Mouse (Mus musculus): ENCODE data around the gene Gm49358. TPM values are rescaled to one million over a fixed set of nuclear protein-coding genes. Genes with fewer than 3 reads are reported as not detected.

Gene Gm49358
- not detected in 2 replicates for polyA plus RNA-seq (2012; rRNA removed)

GRCm38 (mm10) chr10:86763672-86764071, at the start of gene Gm49358:
Gene Gm49358, plus strand, starts transcription at chr10:86763972.
- 22% methylated on average over 5 of the region's 5 CpGs for WGBS
- TF ChIP-seq CTCF (IDR thresholded peaks at IDR 0.05; ENCODE audit: extremely low read depth, insufficient read length, insufficient replicate concordance, low read depth, low read length) (no peak), POLR2A (IDR thresholded peaks at IDR 0.05; ENCODE audit: low read depth, low read length) (no peak)
- Histone ChIP-seq H3K4me3 (ENCODE audit: low read depth, low read length) (no peak within 1 kb of the TSS), H3K27me3 (ENCODE audit: control insufficient read depth, insufficient read depth, low read length) (peaks cover 3% of the 10 kb centered on the region; the same call in 1 of the 2 replicates), H3K36me3 (ENCODE audit: control insufficient read depth, insufficient read depth, low read length) (no peaks in the 10 kb centered on the region), H3K4me1 (ENCODE audit: control insufficient read depth, insufficient read depth, insufficient read length, low read length) (no peaks in the 10 kb centered on the region), H3K27ac (ENCODE audit: insufficient read depth, low read depth, low read length) (no peak within 1 kb of the TSS)

GRCm38 (mm10) chr10:86727548-86727980, 36.2 kb upstream of the Gm49358 start:
- H3K27ac ChIP-seq (ENCODE audit: insufficient read depth, low read depth, low read length): peak overlapping the region; percentile 72; the same call in 1 of the 2 replicates
- peaks cover 3% of the 10 kb centered on the region for H3K4me1 ChIP-seq (ENCODE audit: control insufficient read depth, insufficient read depth, insufficient read length, low read length)
- 9% methylated on average over 12 of the region's 12 CpGs for WGBS
- H3K27me3 ChIP-seq (ENCODE audit: control insufficient read depth, insufficient read depth, low read length): no peaks in the 10 kb centered on the region
- TF ChIP-seq POLR2A (IDR thresholded peaks at IDR 0.05; ENCODE audit: low read depth, low read length): no peak
- no peak for TF ChIP-seq CTCF (IDR thresholded peaks at IDR 0.05; ENCODE audit: extremely low read depth, insufficient read length, insufficient replicate concordance, low read depth, low read length)
- no peaks in the 10 kb centered on the region for H3K36me3 ChIP-seq (ENCODE audit: control insufficient read depth, insufficient read depth, low read length)
- peak overlapping the region; percentile 55 for H3K4me3 ChIP-seq (ENCODE audit: low read depth, low read length)

GRCm38 (mm10) chr10:86728176-86728575, 35.6 kb upstream of the Gm49358 start:
- no peak for TF ChIP-seq CTCF (IDR thresholded peaks at IDR 0.05; ENCODE audit: extremely low read depth, insufficient read length, insufficient replicate concordance, low read depth, low read length)
- TF ChIP-seq POLR2A (IDR thresholded peaks at IDR 0.05; ENCODE audit: low read depth, low read length): no peak
- Histone ChIP-seq H3K36me3 (ENCODE audit: control insufficient read depth, insufficient read depth, low read length) (no peaks in the 10 kb centered on the region), H3K4me3 (ENCODE audit: low read depth, low read length) (no peak overlapping the region), H3K27ac (ENCODE audit: insufficient read depth, low read depth, low read length) (peak overlapping the region; percentile 46; the same call in 1 of the 2 replicates), H3K27me3 (ENCODE audit: control insufficient read depth, insufficient read depth, low read length) (no peaks in the 10 kb centered on the region), H3K4me1 (ENCODE audit: control insufficient read depth, insufficient read depth, insufficient read length, low read length) (peaks cover 3% of the 10 kb centered on the region)
- WGBS: 89% methylated on average over 3 of the region's 3 CpGs

- no peak overlapping the region for H3K27ac ChIP-seq (ENCODE audit: insufficient read depth, low read depth, low read length)
- WGBS: 7% methylated on average over 22 of the region's 22 CpGs
Measured at GRCm38 (mm10) chr10:86730823-86731499, 32.8 kb upstream of the Gm49358 start.

GRCm38 (mm10) chr10:86731500-86731863, 32.3 kb upstream of the Gm49358 start:
- Histone ChIP-seq H3K27me3 (ENCODE audit: control insufficient read depth, insufficient read depth, low read length) (no peaks in the 10 kb centered on the region), H3K4me3 (ENCODE audit: low read depth, low read length) (no peak overlapping the region), H3K36me3 (ENCODE audit: control insufficient read depth, insufficient read depth, low read length) (no peaks in the 10 kb centered on the region), H3K4me1 (ENCODE audit: control insufficient read depth, insufficient read depth, insufficient read length, low read length) (peaks cover 3% of the 10 kb centered on the region), H3K27ac (ENCODE audit: insufficient read depth, low read depth, low read length) (no peak overlapping the region)
- WGBS: 43% methylated on average over 2 of the region's 2 CpGs
- TF ChIP-seq CTCF (IDR thresholded peaks at IDR 0.05; ENCODE audit: extremely low read depth, insufficient read length, insufficient replicate concordance, low read depth, low read length) (no peak), POLR2A (IDR thresholded peaks at IDR 0.05; ENCODE audit: low read depth, low read length) (no peak)

More at GRCm38 (mm10) chr10:86730823-86731499, 32.8 kb upstream of the Gm49358 start:
- H3K4me1 ChIP-seq (ENCODE audit: control insufficient read depth, insufficient read depth, insufficient read length, low read length): peaks cover 3% of the 10 kb centered on the region
- no peaks in the 10 kb centered on the region for H3K36me3 ChIP-seq (ENCODE audit: control insufficient read depth, insufficient read depth, low read length)
- H3K27me3 ChIP-seq (ENCODE audit: control insufficient read depth, insufficient read depth, low read length): no peaks in the 10 kb centered on the region
- peak overlapping the region; percentile 63 for H3K4me3 ChIP-seq (ENCODE audit: low read depth, low read length)
- peak; percentile 71; the same call in 1 of the 2 replicates for TF ChIP-seq CTCF (IDR thresholded peaks at IDR 0.05; ENCODE audit: extremely low read depth, insufficient read length, insufficient replicate concordance, low read depth, low read length)
- no peak for TF ChIP-seq POLR2A (IDR thresholded peaks at IDR 0.05; ENCODE audit: low read depth, low read length)

- WGBS: 74% methylated on average over 4 of the region's 4 CpGs
- Histone ChIP-seq H3K4me1 (ENCODE audit: control insufficient read depth, insufficient read depth, insufficient read length, low read length) (no peaks in the 10 kb centered on the region), H3K36me3 (ENCODE audit: control insufficient read depth, insufficient read depth, low read length) (no peaks in the 10 kb centered on the region), H3K4me3 (ENCODE audit: low read depth, low read length) (no peak overlapping the region), H3K27me3 (ENCODE audit: control insufficient read depth, insufficient read depth, low read length) (no peaks in the 10 kb centered on the region), H3K27ac (ENCODE audit: insufficient read depth, low read depth, low read length) (no peak overlapping the region)
- TF ChIP-seq CTCF (IDR thresholded peaks at IDR 0.05; ENCODE audit: extremely low read depth, insufficient read length, insufficient replicate concordance, low read depth, low read length): no peak
- no peak for TF ChIP-seq POLR2A (IDR thresholded peaks at IDR 0.05; ENCODE audit: low read depth, low read length)
Measured at GRCm38 (mm10) chr10:86735036-86735435, 28.7 kb upstream of the Gm49358 start.

- 83% methylated on average over 2 of the region's 2 CpGs for WGBS
- Histone ChIP-seq H3K36me3 (ENCODE audit: control insufficient read depth, insufficient read depth, low read length) (no peaks in the 10 kb centered on the region), H3K27ac (ENCODE audit: insufficient read depth, low read depth, low read length) (no peak overlapping the region), H3K27me3 (ENCODE audit: control insufficient read depth, insufficient read depth, low read length) (no peaks in the 10 kb centered on the region), H3K4me1 (ENCODE audit: control insufficient read depth, insufficient read depth, insufficient read length, low read length) (no peaks in the 10 kb centered on the region), H3K4me3 (ENCODE audit: low read depth, low read length) (no peak overlapping the region)
- TF ChIP-seq CTCF (IDR thresholded peaks at IDR 0.05; ENCODE audit: extremely low read depth, insufficient read length, insufficient replicate concordance, low read depth, low read length): no peak
Measured at GRCm38 (mm10) chr10:86742918-86743317, 20.9 kb upstream of the Gm49358 start.
